Mouse (Mus musculus) layer of hippocampus, adult 9-11 months (tissue): ENCODE measurements at regions not wholly inside any gene's neighbourhood (a gene's known extent, or its start where the extent isn't known, plus 50 kb on each side); places are given as distances from the start of the nearest gene placed in this dataset.

Experiments
- DNase-seq: peaks from one replicate; pipeline ENCODE4 v3.0.0; 2022

DNA sequence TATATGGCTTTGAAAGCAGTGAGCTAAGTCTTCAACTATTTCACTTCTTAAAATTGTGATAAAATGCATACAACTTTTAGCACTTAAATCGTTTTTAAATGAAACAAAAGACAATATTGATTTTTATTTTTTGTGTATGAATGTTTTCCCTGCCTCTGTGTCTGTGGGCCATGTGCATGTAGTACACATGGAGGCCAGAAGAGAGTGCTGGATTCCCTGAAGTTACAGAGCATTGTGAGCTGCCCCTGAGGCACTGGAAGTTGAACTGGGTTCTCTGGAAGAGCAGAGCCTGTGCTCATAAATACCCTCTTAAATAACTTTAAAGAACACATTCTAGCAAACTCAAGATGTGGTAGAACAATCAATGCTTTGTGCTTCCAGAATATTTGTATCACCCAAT lies 61.8 kb upstream of the Gm6812 start:
- no peak for DNase-seq

DNA sequence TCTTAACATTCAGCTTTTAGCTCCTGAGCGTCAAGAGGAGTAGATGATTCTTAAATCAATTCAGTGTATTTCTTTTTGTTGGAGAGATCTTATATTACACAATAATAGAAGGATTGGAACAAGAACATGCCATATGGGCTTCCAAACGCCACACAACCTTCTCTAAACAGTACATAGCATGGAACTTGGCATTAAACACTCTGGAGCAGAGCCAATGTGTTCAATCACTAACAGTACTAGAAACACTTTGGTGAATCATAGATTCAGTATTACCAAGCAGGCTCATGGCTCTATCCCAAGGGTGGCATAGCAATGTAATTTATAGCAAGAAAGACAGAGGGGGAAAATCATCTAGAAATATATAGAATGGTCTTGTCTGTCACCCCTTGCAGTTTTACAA lies 60.4 kb upstream of the Gm6812 start:
- peak; percentile 52 for DNase-seq

DNA sequence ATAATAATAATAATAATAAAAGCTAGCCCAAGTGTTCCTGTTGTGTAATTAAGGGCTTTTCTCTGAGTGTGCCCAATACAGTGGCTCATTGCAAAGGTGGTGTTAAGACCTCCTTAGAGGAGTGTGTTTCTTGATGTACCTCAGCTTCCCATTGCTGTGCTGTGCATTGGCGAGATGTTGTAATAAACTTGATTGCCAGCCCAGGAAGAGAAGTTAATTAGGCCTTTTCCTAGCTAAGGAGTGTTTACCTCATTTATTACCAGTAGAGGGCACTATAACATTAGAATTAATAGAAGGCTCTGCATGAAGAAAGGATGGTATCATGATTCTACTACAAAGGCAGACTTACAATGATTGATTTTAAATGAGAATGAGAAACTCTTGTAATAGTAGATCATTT lies 57.9 kb upstream of the Gm6812 start:
- DNase-seq = no peak

DNA sequence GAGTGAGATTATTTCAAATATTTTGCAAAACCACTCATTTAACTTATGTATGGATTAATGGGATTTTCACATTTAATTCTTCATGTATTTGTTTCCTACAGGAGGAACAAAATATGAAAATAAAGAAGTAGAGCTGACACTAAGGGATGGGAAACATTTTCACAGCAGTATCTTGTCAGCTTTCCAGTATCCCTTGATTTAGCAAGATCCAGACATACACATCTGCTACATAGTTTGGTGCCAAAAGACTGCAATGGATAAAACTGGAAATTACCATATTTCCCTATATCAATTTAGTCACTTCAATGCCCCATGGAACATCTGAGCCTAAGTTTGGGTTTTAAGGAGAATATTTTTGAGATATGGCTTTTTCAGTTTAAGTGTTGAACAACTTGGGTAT lies 52.9 kb upstream of the Gm6812 start:
- DNase-seq = no peak
